Mouse (Mus musculus): ENCODE data around the gene Gm42878.

Gene Gm42878

DNA sequence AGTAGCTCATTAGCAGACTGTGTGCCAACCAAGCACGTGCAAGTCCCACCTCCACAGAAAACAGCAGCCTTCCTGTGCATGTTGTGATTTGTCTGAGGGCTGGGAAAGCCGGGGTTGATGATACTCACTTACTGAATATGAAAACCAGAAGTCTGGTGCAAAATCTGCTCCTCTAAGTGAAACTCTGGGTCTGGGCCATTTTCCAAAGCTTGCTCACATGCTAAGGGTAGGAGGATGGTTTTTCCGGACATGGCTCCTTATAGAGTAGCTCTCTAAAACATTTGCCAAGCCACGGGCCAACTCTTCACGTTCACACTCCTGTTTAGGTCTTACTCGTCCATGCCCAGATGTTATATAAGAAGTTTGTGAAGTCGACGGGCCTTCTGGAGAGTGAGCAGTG lies 52.0 kb downstream of the Gm42878 start:
- DNase-seq (ENCODE audit: low spot score), result no peak

DNA sequence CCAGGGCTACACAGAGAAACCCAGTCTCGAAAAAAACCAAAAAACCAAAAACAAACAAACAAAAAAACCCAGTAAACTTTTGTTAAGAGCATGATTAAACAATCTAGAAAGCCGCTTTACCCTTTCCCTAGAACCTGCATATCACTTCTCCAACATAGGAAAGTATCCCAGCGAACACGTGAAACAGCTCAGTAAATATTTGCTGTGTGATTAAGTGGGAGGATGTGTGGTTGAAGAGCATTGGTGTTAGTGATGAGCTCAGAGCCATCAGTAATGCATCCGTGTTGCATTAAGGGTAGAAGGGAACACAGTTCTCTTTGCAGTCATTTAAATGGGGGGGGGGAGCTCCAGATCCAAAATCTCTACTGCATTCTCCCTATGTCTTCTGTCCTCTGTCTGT lies 60.5 kb downstream of the Gm42878 start:
- DNase-seq (ENCODE audit: low spot score), result no peak

DNA sequence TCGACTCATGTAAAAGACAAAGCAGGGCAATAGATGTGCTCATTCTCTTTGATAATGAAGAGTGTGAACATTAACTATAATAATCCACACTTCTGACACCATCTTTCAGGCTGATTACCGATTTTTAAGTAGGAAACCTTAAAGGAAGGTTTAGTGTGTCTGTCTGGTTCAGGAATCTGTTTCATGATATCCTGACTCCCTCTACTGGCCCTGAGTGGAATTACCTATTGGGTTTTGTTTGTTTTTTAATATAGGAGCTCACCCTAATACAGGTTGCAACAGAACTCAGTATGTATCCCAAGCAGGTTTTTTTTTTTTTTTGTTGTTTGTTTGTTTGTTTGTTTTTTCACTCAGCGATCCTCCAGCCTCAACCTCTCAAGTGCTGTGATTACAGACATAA lies 67.6 kb downstream of the Gm42878 start:
- no peak for DNase-seq (ENCODE audit: low spot score)

DNA sequence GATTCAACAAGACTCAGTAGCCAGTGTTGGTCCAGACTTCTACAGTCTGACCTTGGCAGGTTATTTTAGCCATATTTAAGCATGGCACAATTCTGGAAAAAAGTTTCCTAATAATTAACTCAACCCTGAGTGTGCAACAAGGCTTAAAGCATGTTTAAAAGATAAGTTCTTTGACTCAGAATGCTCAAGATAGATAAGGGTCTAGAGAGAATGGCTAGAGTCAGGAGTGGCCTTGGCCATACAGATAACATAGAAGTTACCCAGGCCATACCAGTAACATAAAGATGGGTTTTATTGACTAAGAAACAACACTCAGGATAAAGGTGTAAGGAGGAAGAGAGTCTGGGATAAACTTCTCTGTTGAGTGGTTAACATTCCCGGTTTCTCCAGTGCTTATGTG lies 69.2 kb downstream of the Gm42878 start:
- no peak for DNase-seq (ENCODE audit: low spot score)

DNA sequence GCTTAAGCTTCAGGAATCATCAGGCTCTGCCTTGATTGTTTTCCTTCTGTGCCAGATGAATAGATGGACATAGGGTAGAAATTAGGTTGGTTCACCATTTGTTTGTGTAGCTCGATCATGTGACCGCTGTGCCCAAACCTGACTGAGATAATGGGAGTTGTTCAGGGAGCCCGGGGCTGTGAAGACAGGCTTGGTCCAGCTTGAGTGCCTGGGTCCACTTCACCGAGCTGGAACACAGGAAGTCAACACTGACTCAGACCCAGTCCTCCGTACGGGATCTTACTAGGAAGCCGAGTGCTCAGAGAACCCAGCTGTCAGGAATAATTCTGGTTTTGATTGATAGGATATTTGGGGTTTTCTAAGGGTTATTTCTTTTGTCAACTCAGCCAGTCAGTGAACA lies 70.7 kb downstream of the Gm42878 start:
- no peak for DNase-seq (ENCODE audit: low spot score)

DNA sequence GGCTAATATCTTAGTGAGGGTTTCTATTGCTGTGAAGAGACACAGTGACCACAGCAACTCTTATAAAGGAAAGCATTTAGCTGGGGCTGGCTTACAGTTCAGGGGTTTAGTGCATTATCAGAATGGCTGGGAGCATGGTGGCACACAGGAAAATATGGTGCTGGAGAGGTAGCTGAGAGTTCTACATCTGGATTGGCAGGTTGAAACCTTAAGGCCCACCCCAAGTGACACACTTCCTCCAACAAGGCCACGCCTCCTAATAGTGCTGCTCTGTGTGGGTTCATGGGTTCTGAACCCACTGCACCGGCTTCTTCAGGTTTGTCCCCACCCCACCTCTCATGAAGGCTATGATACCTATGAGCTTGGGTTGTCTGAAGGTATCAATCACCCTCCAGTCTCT lies 72.9 kb downstream of the Gm42878 start:
- DNase-seq (ENCODE audit: low spot score), result no peak

DNA sequence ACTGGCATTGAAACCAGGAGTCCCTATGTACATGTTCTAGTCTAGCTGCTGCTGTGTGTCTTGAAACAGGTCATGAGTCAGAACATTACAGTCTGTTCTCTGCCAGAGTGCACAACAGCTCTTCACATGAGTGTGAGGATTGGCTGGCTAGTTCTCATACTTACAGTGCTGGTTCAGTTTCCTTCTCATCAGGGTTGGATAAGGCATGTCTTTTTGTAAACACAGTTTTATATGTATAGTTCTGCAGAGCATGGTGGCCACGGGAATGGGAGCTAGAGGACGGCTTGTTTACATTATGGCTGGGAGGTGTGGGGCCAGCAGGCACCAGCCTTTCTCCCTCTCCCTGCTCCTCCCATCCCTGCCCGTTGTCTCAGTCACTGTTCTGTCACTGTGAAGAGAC lies 75.7 kb downstream of the Gm42878 start:
- no peak for DNase-seq (ENCODE audit: low spot score)
